ENCODE assay signal across 27 mouse cellular contexts in genomic region chr3:130193450-130193849, GRCm38 (mm10).
DNase-seq lines count a peak whose midpoint lies in the region; ATAC-seq lines count a peak whose summit lies in the region.
"Had no signal": no experiment of that assay in that cellular context is flagged by ENCODE, and none has a peak within 500 bp of the region (broad histone marks: within the 10 kb centered on the region; RNA-seq: fewer than 3 reads in every experiment).

No protein-coding gene starts in this region.

- H3K4me1 ChIP-seq in kidney, embryonic 15.5 days, result peaks cover 5% of the 10 kb centered on the region
- H3K4me1 ChIP-seq in lung, embryonic 15.5 days, result peaks cover 8% of the 10 kb centered on the region; the same call in 1 of the 2 replicates
- H3K4me1 ChIP-seq: forebrain, embryonic 10.5 days; forebrain, embryonic 15.5 days; heart, embryonic 12.5 days; hindbrain, embryonic 15.5 days had no signal

- no peaks in the 10 kb centered on the region for H3K36me3 ChIP-seq in kidney, embryonic 15.5 days
- H3K36me3 ChIP-seq in lung, embryonic 15.5 days, result no peaks in the 10 kb centered on the region
- H3K36me3 ChIP-seq: embryonic facial prominence, embryonic 13.5 days; forebrain, embryonic 10.5 days; forebrain, embryonic 15.5 days; heart, embryonic 12.5 days; hindbrain, embryonic 15.5 days had no signal

- ATAC-seq in kidney, embryonic 15.5 days (replicated peaks; ENCODE audit: low FRiP score), result no peak
- ATAC-seq in lung, embryonic 15.5 days (ENCODE audit: borderline replicate concordance, extremely low read depth, low FRiP score, low TSS enrichment), result peak; percentile 39; the same call in 1 of the 2 replicates
- ATAC-seq in granulocyte monocyte progenitor cell, adult 5-6 weeks (replicated peaks; ENCODE audit: poor library complexity, severe bottlenecking), result no peak
- ATAC-seq: activated CD4-positive, CD25-positive, alpha-beta regulatory T cell, adult 4 months; forebrain, embryonic 15.5 days; inflammation-experienced regulatory T-cells, adult 6 months; midbrain, embryonic 16.5 days had no signal

- no peak overlapping the region for H3K27ac ChIP-seq in kidney, embryonic 15.5 days
- no peak overlapping the region for H3K27ac ChIP-seq in lung, embryonic 15.5 days
- H3K27ac ChIP-seq: embryonic facial prominence, embryonic 13.5 days; forebrain, embryonic 10.5 days; forebrain, embryonic 15.5 days; hindbrain, embryonic 15.5 days; layer of hippocampus, adult 2 months; limb, embryonic 13.5 days had no signal

- H3K4me3 ChIP-seq in kidney, embryonic 15.5 days (replicated peaks), result no peak overlapping the region
- no peak overlapping the region for H3K4me3 ChIP-seq in lung, embryonic 15.5 days
- H3K4me3 ChIP-seq: embryonic facial prominence, embryonic 13.5 days; forebrain, embryonic 10.5 days; forebrain, embryonic 15.5 days; heart, embryonic 12.5 days; hindbrain, embryonic 15.5 days; layer of hippocampus, adult 2 months; limb, embryonic 13.5 days had no signal

- H3K9ac ChIP-seq in kidney, embryonic 15.5 days, result no peak overlapping the region
- no peak overlapping the region for H3K9ac ChIP-seq in lung, embryonic 15.5 days
- H3K9ac ChIP-seq: embryonic facial prominence, embryonic 13.5 days; forebrain, embryonic 15.5 days; heart, embryonic 12.5 days; hindbrain, embryonic 15.5 days; limb, embryonic 13.5 days had no signal

- H3K27me3 ChIP-seq in kidney, embryonic 15.5 days, result no peaks in the 10 kb centered on the region
- no peaks in the 10 kb centered on the region for H3K27me3 ChIP-seq in lung, embryonic 15.5 days
- H3K27me3 ChIP-seq: embryonic facial prominence, embryonic 13.5 days; forebrain, embryonic 15.5 days; heart, embryonic 12.5 days; hindbrain, embryonic 15.5 days; limb, embryonic 13.5 days had no signal

- H3K9me3 ChIP-seq in kidney, embryonic 15.5 days (replicated peaks), result no peaks in the 10 kb centered on the region
- H3K9me3 ChIP-seq in lung, embryonic 15.5 days, result no peaks in the 10 kb centered on the region
- H3K9me3 ChIP-seq: embryonic facial prominence, embryonic 13.5 days; forebrain, embryonic 10.5 days; forebrain, embryonic 15.5 days; hindbrain, embryonic 15.5 days; limb, embryonic 13.5 days had no signal

- 75% methylated on average over 8 of the region's 8 CpGs for WGBS in kidney, embryonic 15.5 days
- 63% methylated on average over 8 of the region's 8 CpGs for WGBS in lung, embryonic 15.5 days

- DNase-seq in kidney, postnatal 14 days, result peak; percentile 45
- DNase-seq in lung, postnatal 14 days, result no peak
- DNase-seq in lung, postnatal 36 days, result peak; percentile 29
- DNase-seq: adrenal gland, adult 2 months; adrenal gland, postnatal 36 days; B cell, adult 2 months; cerebellum, adult 18-20 months; cerebellum, postnatal 10 days; gastrocnemius, postnatal 25 days; heart, adult 18-20 months; kidney, adult 9 months; right cerebral cortex, postnatal 25 days had no signal

- H3K4me2 ChIP-seq in kidney, embryonic 15.5 days, result no peak overlapping the region
- H3K4me2 ChIP-seq in lung, embryonic 15.5 days, result no peak overlapping the region
- H3K4me2 ChIP-seq: embryonic facial prominence, embryonic 13.5 days; forebrain, embryonic 15.5 days; heart, embryonic 12.5 days; hindbrain, embryonic 15.5 days; limb, embryonic 13.5 days; liver, embryonic 11.5 days; midbrain, embryonic 11.5 days had no signal
